Comparison of ENCODE assay signal across 17 mouse cellular contexts in the genomic region with DNA sequence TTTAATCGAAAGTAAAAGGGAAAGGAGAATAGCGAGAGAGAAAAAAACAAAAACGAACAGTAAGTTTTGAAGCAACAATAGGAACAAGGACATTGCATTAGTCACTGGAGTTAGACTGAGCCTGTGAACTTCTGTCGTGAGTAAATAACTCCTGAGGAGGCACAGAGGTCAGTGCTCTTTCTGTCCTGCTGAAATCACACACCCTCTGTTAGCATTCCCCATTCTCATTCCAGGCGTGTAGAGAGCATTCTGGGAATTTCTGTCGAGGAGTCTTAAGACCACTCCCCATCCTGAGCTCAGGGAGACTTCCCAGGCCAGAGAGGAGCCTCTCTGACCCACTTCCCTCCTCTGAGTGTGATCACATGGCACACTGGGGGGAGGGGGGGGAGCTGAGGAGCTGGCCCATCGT. TPM values are rescaled to one million over a fixed set of nuclear protein-coding genes. Genes with fewer than 3 reads are reported as not detected.
DNase-seq lines count a peak whose midpoint lies in the region; ATAC-seq and TF ChIP-seq lines count a peak whose summit lies in the region.
"Had no signal": no experiment of that assay in that cellular context is flagged by ENCODE, and none has a peak within 500 bp of the region (broad histone marks: within the 10 kb centered on the region; RNA-seq: fewer than 3 reads in every experiment).

No protein-coding gene starts in this region.

- H3K4me1 ChIP-seq in heart, embryonic 10.5 days, result peaks cover 58% of the 10 kb centered on the region
- H3K4me1 ChIP-seq in lung, postnatal 0 days (ENCODE audit: insufficient read depth, low read depth, low read length), result no peaks in the 10 kb centered on the region
- no peaks in the 10 kb centered on the region for H3K4me1 ChIP-seq in midbrain, embryonic 16.5 days (ENCODE audit: control insufficient read depth, insufficient read depth, low read length)

- no peak overlapping the region for H3K4me3 ChIP-seq in heart, embryonic 10.5 days
- no peak overlapping the region for H3K4me3 ChIP-seq in lung, postnatal 0 days (ENCODE audit: low read depth, low read length)
- H3K4me3 ChIP-seq in midbrain, embryonic 16.5 days (ENCODE audit: low read depth, low read length), result no peak overlapping the region
- H3K4me3 ChIP-seq: heart, embryonic 13.5 days; limb, embryonic 13.5 days; neural tube, embryonic 15.5 days had no signal

- H3K9ac ChIP-seq in lung, postnatal 0 days (replicated peaks; ENCODE audit: low read depth), result no peak overlapping the region
- no peak overlapping the region for H3K9ac ChIP-seq in midbrain, embryonic 16.5 days (ENCODE audit: low read depth, low read length)
- H3K9ac ChIP-seq: heart, embryonic 13.5 days; limb, embryonic 13.5 days; neural tube, embryonic 15.5 days had no signal

- intact Hi-C loops in heart, postnatal 10 days (cut with DNase I), result no loop called here

- peak; percentile 49 for ATAC-seq in CD4-positive, CD25-positive, alpha-beta regulatory T cell, adult 4 months
- ATAC-seq in lung, postnatal 0 days, result peak; percentile 92
- no peak for ATAC-seq in midbrain, embryonic 16.5 days
- ATAC-seq in megakaryocyte-erythroid progenitor cell, adult 5-6 weeks (replicated peaks; ENCODE audit: low FRiP score, low TSS enrichment, poor library complexity, severe bottlenecking), result no peak
- ATAC-seq: forebrain, embryonic 14.5 days had no signal

- H3K27me3 ChIP-seq in heart, embryonic 10.5 days (ENCODE audit: insufficient read depth, poor library complexity, severe bottlenecking), result no peaks in the 10 kb centered on the region
- no peaks in the 10 kb centered on the region for H3K27me3 ChIP-seq in lung, postnatal 0 days (replicated peaks; ENCODE audit: insufficient read depth, low read length)
- H3K27me3 ChIP-seq in midbrain, embryonic 16.5 days (ENCODE audit: control insufficient read depth, insufficient read depth, low read depth, low read length), result no peaks in the 10 kb centered on the region
- H3K27me3 ChIP-seq: heart, embryonic 13.5 days; limb, embryonic 13.5 days; neural tube, embryonic 15.5 days had no signal

- H3K36me3 ChIP-seq in heart, embryonic 10.5 days, result peaks cover 6% of the 10 kb centered on the region; the same call in 1 of the 2 replicates
- H3K36me3 ChIP-seq in lung, postnatal 0 days (ENCODE audit: insufficient read depth, low read length), result no peaks in the 10 kb centered on the region
- H3K36me3 ChIP-seq in midbrain, embryonic 16.5 days (ENCODE audit: control insufficient read depth, insufficient read depth, low read length), result no peaks in the 10 kb centered on the region
- H3K36me3 ChIP-seq: limb, embryonic 13.5 days had no signal

- peak; percentile 93 for TF ChIP-seq EP300 in lung, postnatal 0 days (IDR thresholded peaks at IDR 0.05)

- no peak for DNase-seq in heart, embryonic 10.5 days (ENCODE audit: low spot score)
- DNase-seq in heart, postnatal 10 days, result no peak
- DNase-seq in R1 (ENCODE audit: low read depth, low spot score), result peak; percentile 98
- DNase-seq in lung, postnatal 0 days (ENCODE audit: low spot score), result peak; percentile 66
- DNase-seq in urinary bladder, postnatal 14 days (ENCODE audit: low spot score), result no peak
- DNase-seq: cerebellum, adult 11-12 months; kidney, adult 11 months; kidney, postnatal 36 days had no signal

- 60% methylated on average over 7 of the region's 7 CpGs for WGBS in heart, embryonic 10.5 days
- 52% methylated on average over 7 of the region's 7 CpGs for WGBS in lung, postnatal 0 days
- 76% methylated on average over 7 of the region's 7 CpGs for WGBS in midbrain, embryonic 16.5 days

- peak overlapping the region; percentile 38; the same call in 1 of the 2 replicates for H3K27ac ChIP-seq in heart, embryonic 10.5 days
- H3K27ac ChIP-seq in lung, postnatal 0 days (ENCODE audit: low read length), result 0 out of 2 replicates have a peak overlapping the region, but pooled peaks have one; percentile 26
- H3K27ac ChIP-seq in midbrain, embryonic 16.5 days (ENCODE audit: low read length), result no peak overlapping the region
- H3K27ac ChIP-seq: heart, embryonic 13.5 days; limb, embryonic 13.5 days; macrophage; neural tube, embryonic 15.5 days had no signal

- H3K9me3 ChIP-seq in heart, embryonic 10.5 days, result no peaks in the 10 kb centered on the region
- H3K9me3 ChIP-seq in lung, postnatal 0 days (ENCODE audit: low read length), result no peaks in the 10 kb centered on the region
- H3K9me3 ChIP-seq in midbrain, embryonic 16.5 days (replicated peaks; ENCODE audit: control insufficient read depth, low read length, poor library complexity, severe bottlenecking), result no peaks in the 10 kb centered on the region
- H3K9me3 ChIP-seq: heart, embryonic 13.5 days; limb, embryonic 13.5 days; neural tube, embryonic 15.5 days had no signal

- H3K4me2 ChIP-seq in lung, postnatal 0 days (replicated peaks; ENCODE audit: low read depth, low read length), result no peak overlapping the region
- no peak overlapping the region for H3K4me2 ChIP-seq in midbrain, embryonic 16.5 days (ENCODE audit: low read length)
- H3K4me2 ChIP-seq: heart, embryonic 13.5 days; limb, embryonic 13.5 days; neural tube, embryonic 15.5 days had no signal

- no peak for TF ChIP-seq CTCF in lung, postnatal 0 days (IDR thresholded peaks at IDR 0.05)

RNA-seq across cellular contexts. Expression of a gene that starts 16.5 kb away (rescaled TPM):
- polyA plus RNA-seq in heart, embryonic 10.5 days (2016; fragmentation: Nextera tagmentation; extraction: Ambion mirVana), result 37.1 and 62.2 TPM in 2 replicates
- 10 to 100 TPM; 14.7 to 15.6 TPM for total RNA-seq in heart, postnatal 10 days (2021)
- polyA plus RNA-seq in CD4-positive, CD25-positive, alpha-beta regulatory T cell, adult 4 months (2017; shearing (Covaris generic)), result 10 to 100 TPM; 42.3 to 49.8 TPM
- polyA plus RNA-seq in lung, postnatal 0 days (2015; fragmentation: Nextera tagmentation; extraction: Ambion mirVana), result 15.3 and 16.7 TPM in 2 replicates
- polyA plus RNA-seq in midbrain, embryonic 16.5 days (2015; fragmentation: Nextera tagmentation; extraction: Ambion mirVana), result 68.5 and 72.1 TPM in 2 replicates
- total RNA-seq in megakaryocyte-erythroid progenitor cell, adult 5-6 weeks (2014; fragmentation: Nextera tagmentation), result 0.85 and 3.0 TPM in 2 replicates
- total RNA-seq in megakaryocyte-erythroid progenitor cell, adult 5-6 weeks (2017), result 0.94 and 8.8 TPM in 2 replicates
- polyA plus RNA-seq: C2C12 had no signal

Comparison
In these comparisons a context has a peak if more than half of its experiments do, and no peak if none do; other contexts are left out.
1. DNase-seq: peak in R1 (single experiment) and lung, postnatal 0 days (single experiment); none in heart, embryonic 10.5 days (single experiment), heart, postnatal 10 days (0 of 2) and urinary bladder, postnatal 14 days (single experiment).
2. ATAC-seq: peak in CD4-positive, CD25-positive, alpha-beta regulatory T cell, adult 4 months (single experiment) and lung, postnatal 0 days (single experiment); none in midbrain, embryonic 16.5 days (single experiment) and megakaryocyte-erythroid progenitor cell, adult 5-6 weeks (single experiment).